Mouse (Mus musculus) stomach, postnatal 0 days (tissue): ENCODE measurements at regions not wholly inside any gene's neighbourhood (a gene's known extent, or its start where the extent isn't known, plus 50 kb on each side); places are given as distances from the start of the nearest gene placed in this dataset.

Experiments
- ATAC-seq: fragments of 200-750 bp; cut with Nextera tagmentation; 2 replicates; pipeline ENCODE4 v1.8.0; 2017; ENCODE audit not compliant: low FRiP score, low TSS enrichment
- DNase-seq: peaks from one replicate; pipeline ENCODE4 v3.0.0-alpha.2; 2016; ENCODE audit warnings: low spot score
- H3K27ac ChIP-seq: fragments of 300-500 bp; sonication (generic); replicated peaks from 2 replicates; pipeline ENCODE4 v1.5.1; 2014; ENCODE audit warnings: mild to moderate bottlenecking, control low read depth
- H3K27me3 ChIP-seq: fragments of 300-500 bp; sonication (generic); 2 replicates; pipeline ENCODE4 v1.6.1; 2014; ENCODE audit warnings: low read length; ENCODE audit not compliant: control insufficient read depth, insufficient read depth
- H3K36me3 ChIP-seq: fragments of 300-500 bp; sonication (generic); 2 replicates; pipeline ENCODE4 v1.6.1; 2014; ENCODE audit warnings: low read length, mixed read lengths; ENCODE audit not compliant: control insufficient read depth, insufficient read depth
- H3K4me1 ChIP-seq: fragments of 300-500 bp; sonication (generic); replicated peaks from 2 replicates; pipeline ENCODE4 v1.6.1; 2014; ENCODE audit warnings: antibody characterized with exemption; ENCODE audit not compliant: control insufficient read depth, insufficient read depth
- H3K4me2 ChIP-seq: fragments of 300-500 bp; sonication (generic); replicated peaks from 2 replicates; pipeline ENCODE4 v1.6.1; 2014; ENCODE audit warnings: low read depth, mild to moderate bottlenecking, control low read depth, moderate library complexity
- H3K4me3 ChIP-seq: fragments of 300-500 bp; sonication (generic); 2 replicates; pipeline ENCODE4 v1.5.1; 2014; ENCODE audit warnings: low read depth, low read length, control low read depth
- H3K9ac ChIP-seq: fragments of 300-500 bp; sonication (generic); 2 replicates; pipeline ENCODE4 v1.6.1; 2014; ENCODE audit warnings: mild to moderate bottlenecking, low read length, control low read depth, mixed read lengths
- H3K9me3 ChIP-seq: fragments of 300-500 bp; sonication (generic); 2 replicates; pipeline ENCODE4 v1.6.1; 2016; ENCODE audit warnings: low read length; ENCODE audit not compliant: control insufficient read depth
- CTCF ChIP-seq: IDR thresholded peaks from 2 replicates; pipeline ENCODE4 v1.5.1; 2016; ENCODE audit warnings: antibody characterized with exemption, low read depth, mild to moderate bottlenecking, moderate library complexity
- EP300 ChIP-seq: optimal IDR thresholded peaks from 2 replicates; pipeline ENCODE3; 2016; ENCODE audit warnings: antibody characterized with exemption
- WGBS: fragments of 180-500 bp; shearing (Covaris S2); extraction: QIAGEN DNeasy Blood & Tissue Kit; methylation state at CpG from one replicate; pipeline ENCODE4 v1.1.7; 2014; 5-methylcytosine and 5-hydroxymethylcytosine counted together

GRCm38 (mm10) chr1:190009466-190009865, 87.3 kb upstream of the Smyd2 start:
- no peak overlapping the region for H3K9ac ChIP-seq
- no peaks in the 10 kb centered on the region for H3K27me3 ChIP-seq
- DNase-seq = no peak
- no peak overlapping the region for H3K27ac ChIP-seq
- 74% methylated on average over 6 of the region's 6 CpGs for WGBS
- ATAC-seq = no peak
- H3K4me2 ChIP-seq = no peak overlapping the region
- H3K36me3 ChIP-seq = no peaks in the 10 kb centered on the region
- no peaks in the 10 kb centered on the region for H3K4me1 ChIP-seq
- no peaks in the 10 kb centered on the region for H3K9me3 ChIP-seq
- no peak overlapping the region for H3K4me3 ChIP-seq
- TF ChIP-seq EP300 = no peak
- TF ChIP-seq CTCF = no peak

- DNase-seq (no peak), ATAC-seq (no peak)
- H3K4me2 ChIP-seq = no peak overlapping the region
- H3K9me3 ChIP-seq = no peaks in the 10 kb centered on the region
- no peaks in the 10 kb centered on the region for H3K27me3 ChIP-seq
- H3K9ac ChIP-seq = no peak overlapping the region
- no peaks in the 10 kb centered on the region for H3K4me1 ChIP-seq
- H3K36me3 ChIP-seq = no peaks in the 10 kb centered on the region
- no peak overlapping the region for H3K4me3 ChIP-seq
- no peak overlapping the region for H3K27ac ChIP-seq
- WGBS = 53% methylated on average over 7 of the region's 7 CpGs
- TF ChIP-seq EP300 (no peak), CTCF (no peak)
Observed at GRCm38 (mm10) chr1:190007271-190007670, 85.1 kb upstream of the Smyd2 start.

DNA sequence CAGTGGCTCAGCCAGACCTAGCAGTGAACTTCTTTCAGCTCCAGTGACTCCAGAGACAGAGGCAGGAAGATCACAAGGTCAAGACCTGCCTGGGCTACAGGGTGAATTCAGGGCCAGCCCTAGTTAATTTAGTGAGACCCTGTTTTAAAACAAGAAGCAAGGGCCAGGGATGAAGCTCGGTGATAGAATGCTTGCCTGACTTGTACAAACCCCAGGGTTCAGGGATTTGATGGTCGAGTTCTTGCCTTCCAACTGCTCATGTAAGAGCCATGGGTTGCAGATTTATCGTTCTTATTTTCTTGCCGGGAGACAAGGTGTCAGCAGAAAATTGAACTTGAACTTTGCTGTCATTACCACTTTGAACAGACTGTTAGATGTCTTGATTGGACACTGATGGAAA, 78.9 kb upstream of the Smyd2 start:
- WGBS = 51% methylated on average over 4 of the region's 4 CpGs
- no peak overlapping the region for H3K9ac ChIP-seq
- H3K4me3 ChIP-seq = no peak overlapping the region
- no peak overlapping the region for H3K27ac ChIP-seq
- H3K4me2 ChIP-seq = no peak overlapping the region
- H3K4me1 ChIP-seq = no peaks in the 10 kb centered on the region
- no peaks in the 10 kb centered on the region for H3K36me3 ChIP-seq
- no peaks in the 10 kb centered on the region for H3K27me3 ChIP-seq
- ATAC-seq = no peak
- DNase-seq = no peak
- TF ChIP-seq CTCF (no peak), EP300 (no peak)
- H3K9me3 ChIP-seq = no peaks in the 10 kb centered on the region

DNA sequence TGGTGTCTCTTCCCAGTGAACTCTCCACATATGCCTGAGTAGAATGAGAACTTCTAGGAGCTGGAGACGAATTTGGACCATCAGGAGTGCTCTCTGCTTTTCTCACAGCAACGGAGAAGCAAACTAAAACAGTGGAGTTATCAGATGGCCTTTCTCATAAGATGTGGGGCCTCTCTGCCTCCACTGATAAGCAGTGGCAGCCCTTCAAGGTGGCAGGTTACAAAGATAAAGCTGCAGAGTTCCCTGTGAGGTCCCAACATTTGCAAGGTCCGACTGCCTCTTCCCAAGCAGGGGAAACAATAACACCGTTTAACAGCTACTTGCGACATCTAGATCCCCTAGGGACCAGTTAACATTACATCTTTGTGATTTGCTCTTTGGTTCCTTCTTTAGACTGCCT, 71.5 kb upstream of the Smyd2 start:
- H3K36me3 ChIP-seq = no peaks in the 10 kb centered on the region
- no peak overlapping the region for H3K9ac ChIP-seq
- no peak for TF ChIP-seq EP300
- TF ChIP-seq CTCF = no peak
- DNase-seq (no peak), ATAC-seq (no peak)
- H3K4me1 ChIP-seq = no peaks in the 10 kb centered on the region
- 19% methylated on average over 5 of the region's 5 CpGs for WGBS
- H3K27me3 ChIP-seq = no peaks in the 10 kb centered on the region
- no peak overlapping the region for H3K27ac ChIP-seq
- no peaks in the 10 kb centered on the region for H3K9me3 ChIP-seq
- no peak overlapping the region for H3K4me2 ChIP-seq
- no peak overlapping the region for H3K4me3 ChIP-seq

DNA sequence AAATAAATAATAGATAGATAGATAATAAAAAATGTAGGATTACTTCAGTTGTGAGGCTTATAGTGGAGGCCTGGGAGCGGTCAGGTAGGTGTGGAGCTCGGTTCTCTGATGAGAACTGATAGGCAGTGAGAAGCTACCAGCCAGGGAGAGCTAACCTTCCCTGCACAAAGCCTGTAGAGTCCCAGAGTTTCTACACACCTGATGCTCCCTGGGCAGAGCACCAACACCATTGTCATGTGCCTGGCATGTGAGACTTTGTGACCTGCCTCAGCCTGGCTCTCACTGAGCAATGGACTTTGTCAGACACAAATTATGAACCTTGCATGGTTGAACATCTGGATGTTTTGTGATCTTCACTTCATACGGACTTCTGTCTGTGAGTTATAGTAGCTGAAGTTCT, 71.1 kb upstream of the Smyd2 start:
- Histone ChIP-seq H3K27ac (no peak overlapping the region), H3K4me3 (no peak overlapping the region), H3K4me2 (no peak overlapping the region), H3K36me3 (no peaks in the 10 kb centered on the region), H3K9me3 (no peaks in the 10 kb centered on the region), H3K4me1 (no peaks in the 10 kb centered on the region), H3K27me3 (no peaks in the 10 kb centered on the region), H3K9ac (no peak overlapping the region)
- DNase-seq (no peak), ATAC-seq (no peak)
- WGBS = 84% methylated on average over 3 of the region's 3 CpGs
- TF ChIP-seq EP300 (no peak), CTCF (no peak)

DNA sequence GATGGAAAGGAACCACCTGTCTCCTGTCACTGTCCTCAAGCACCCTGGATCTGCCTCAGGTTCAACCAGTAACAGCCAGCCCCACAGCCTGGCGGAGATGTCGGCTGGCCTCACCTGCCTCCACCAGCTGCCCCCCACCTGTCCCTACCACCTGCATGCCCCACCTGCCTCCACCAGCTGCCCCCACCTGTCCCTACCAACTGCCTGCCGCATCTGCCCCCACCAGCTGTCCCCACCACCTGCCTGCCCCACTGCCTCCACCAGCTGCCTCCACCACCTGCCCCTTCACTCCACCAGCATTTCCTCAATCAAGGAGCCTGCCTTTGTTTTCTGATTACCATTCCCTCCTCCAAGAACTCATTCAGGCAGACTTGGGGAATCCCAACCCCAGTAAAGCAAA, 68.9 kb upstream of the Smyd2 start:
- WGBS = 87% methylated on average over 3 of the region's 3 CpGs
- ATAC-seq (no peak), DNase-seq (no peak)
- H3K36me3 ChIP-seq = no peaks in the 10 kb centered on the region
- no peaks in the 10 kb centered on the region for H3K4me1 ChIP-seq
- H3K4me3 ChIP-seq = no peak overlapping the region
- H3K27ac ChIP-seq = no peak overlapping the region
- no peak overlapping the region for H3K4me2 ChIP-seq
- no peak for TF ChIP-seq CTCF
- H3K27me3 ChIP-seq = no peaks in the 10 kb centered on the region
- H3K9ac ChIP-seq = no peak overlapping the region
- no peaks in the 10 kb centered on the region for H3K9me3 ChIP-seq
